ENCODE assay signal across 22 mouse cellular contexts in the genomic region with DNA sequence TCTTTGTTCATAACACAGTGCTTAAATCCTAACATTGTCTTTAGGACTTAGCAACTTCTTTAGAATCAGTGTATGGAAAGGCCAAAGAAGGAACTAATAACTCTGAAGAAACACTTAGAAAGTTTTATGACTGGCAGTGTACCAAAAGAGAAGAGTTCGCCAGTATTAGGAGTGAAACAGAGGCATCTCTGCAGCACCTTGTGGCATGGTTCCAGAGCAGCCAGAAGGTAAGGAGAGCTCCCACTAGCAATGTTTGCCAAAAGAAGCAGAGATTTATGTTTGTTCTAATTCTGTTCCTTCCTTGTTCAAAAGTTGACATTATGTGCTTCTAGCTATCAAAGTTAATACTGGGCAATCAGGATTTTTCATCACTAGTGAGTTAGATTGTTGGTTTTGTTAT. TPM values are rescaled to one million over a fixed set of nuclear protein-coding genes. Genes with fewer than 3 reads are reported as not detected.
DNase-seq lines count a peak whose midpoint lies in the region; ATAC-seq and TF ChIP-seq lines count a peak whose summit lies in the region.
"Had no signal": no experiment of that assay in that cellular context is flagged by ENCODE, and none has a peak within 500 bp of the region (broad histone marks: within the 10 kb centered on the region; RNA-seq: fewer than 3 reads in every experiment).

No protein-coding gene starts in this region.

- 63% methylated on average over 1 of the region's 1 CpGs for WGBS in embryonic facial prominence, embryonic 14.5 days
- 85% methylated on average over 1 of the region's 1 CpGs for WGBS in embryonic facial prominence, embryonic 10.5 days
- WGBS in lung, embryonic 14.5 days: 70% methylated on average over 1 of the region's 1 CpGs

- H3K9ac ChIP-seq in embryonic facial prominence, embryonic 14.5 days (ENCODE audit: low read depth, low read length): no peak overlapping the region
- no peak overlapping the region for H3K9ac ChIP-seq in lung, embryonic 14.5 days
- H3K9ac ChIP-seq: forebrain, embryonic 12.5 days; heart, embryonic 15.5 days; hindbrain, embryonic 15.5 days had no signal

- peak; percentile 22 for DNase-seq in embryonic facial prominence, embryonic 14.5 days (ENCODE audit: low spot score)
- no peak for DNase-seq in embryonic facial prominence, embryonic 10.5 days (ENCODE audit: low spot score)
- DNase-seq in lung, embryonic 14.5 days: peak; percentile 8
- DNase-seq in lung, postnatal 10 days: no peak
- DNase-seq in urinary bladder, postnatal 14 days (ENCODE audit: low spot score): peak; percentile 4
- no peak for DNase-seq in urinary bladder, postnatal 4 days (ENCODE audit: low spot score in 2 of 2)
- DNase-seq in embryo, embryonic 9.5 days (ENCODE audit: extremely low spot score): no peak
- DNase-seq: adrenal gland, postnatal 14 days; cerebellum, adult 18-20 months; cerebellum, postnatal 36 days; gastrocnemius, postnatal 10 days; heart, adult 2 months had no signal

- no peak overlapping the region for H3K4me3 ChIP-seq in embryonic facial prominence, embryonic 14.5 days (ENCODE audit: low read depth, low read length)
- H3K4me3 ChIP-seq in embryonic facial prominence, embryonic 10.5 days: no peak overlapping the region
- no peak overlapping the region for H3K4me3 ChIP-seq in lung, embryonic 14.5 days (ENCODE audit: low read depth, low read length)
- H3K4me3 ChIP-seq: forebrain, embryonic 12.5 days; heart, adult 2 months; heart, embryonic 15.5 days; hindbrain, embryonic 10.5 days; hindbrain, embryonic 15.5 days had no signal

- TF ChIP-seq CTCF in lung, embryonic 14.5 days (IDR thresholded peaks at IDR 0.05; ENCODE audit: low read depth): no peak

- H3K27ac ChIP-seq in embryonic facial prominence, embryonic 14.5 days (replicated peaks; ENCODE audit: low read depth, low read length): no peak overlapping the region
- no peak overlapping the region for H3K27ac ChIP-seq in embryonic facial prominence, embryonic 10.5 days (replicated peaks)
- no peak overlapping the region for H3K27ac ChIP-seq in lung, embryonic 14.5 days (ENCODE audit: low read depth)
- H3K27ac ChIP-seq: forebrain, embryonic 12.5 days; heart, adult 2 months; heart, embryonic 15.5 days; hindbrain, embryonic 10.5 days; hindbrain, embryonic 15.5 days had no signal

- H3K36me3 ChIP-seq in embryonic facial prominence, embryonic 14.5 days (ENCODE audit: control insufficient read depth, insufficient read depth, low read length): no peaks in the 10 kb centered on the region
- no peaks in the 10 kb centered on the region for H3K36me3 ChIP-seq in embryonic facial prominence, embryonic 10.5 days (replicated peaks)
- no peaks in the 10 kb centered on the region for H3K36me3 ChIP-seq in lung, embryonic 14.5 days (ENCODE audit: insufficient read depth)
- H3K36me3 ChIP-seq: forebrain, embryonic 12.5 days; heart, embryonic 15.5 days; hindbrain, embryonic 10.5 days; hindbrain, embryonic 15.5 days had no signal

- no peak overlapping the region for H3K4me2 ChIP-seq in embryonic facial prominence, embryonic 14.5 days (ENCODE audit: low read depth, low read length)
- H3K4me2 ChIP-seq in lung, embryonic 14.5 days: no peak overlapping the region
- H3K4me2 ChIP-seq: forebrain, embryonic 12.5 days; heart, embryonic 11.5 days; heart, embryonic 15.5 days; hindbrain, embryonic 15.5 days had no signal

- H3K9me3 ChIP-seq in embryonic facial prominence, embryonic 14.5 days (ENCODE audit: control insufficient read depth, low read length): no peaks in the 10 kb centered on the region
- H3K9me3 ChIP-seq in embryonic facial prominence, embryonic 10.5 days: no peaks in the 10 kb centered on the region
- H3K9me3 ChIP-seq in lung, embryonic 14.5 days (ENCODE audit: low read depth, low read length): no peaks in the 10 kb centered on the region
- H3K9me3 ChIP-seq: forebrain, embryonic 12.5 days; heart, embryonic 15.5 days; hindbrain, embryonic 10.5 days; hindbrain, embryonic 15.5 days had no signal

- no peaks in the 10 kb centered on the region for H3K4me1 ChIP-seq in embryonic facial prominence, embryonic 14.5 days (ENCODE audit: control insufficient read depth, insufficient read depth, low read length)
- no peaks in the 10 kb centered on the region for H3K4me1 ChIP-seq in embryonic facial prominence, embryonic 10.5 days
- H3K4me1 ChIP-seq in lung, embryonic 14.5 days (ENCODE audit: insufficient read depth): no peaks in the 10 kb centered on the region
- H3K4me1 ChIP-seq: forebrain, embryonic 12.5 days; heart, embryonic 15.5 days; hindbrain, embryonic 10.5 days; hindbrain, embryonic 15.5 days had no signal

- no peak for ATAC-seq in embryonic facial prominence, embryonic 14.5 days (ENCODE audit: low read depth)
- ATAC-seq in lung, embryonic 14.5 days (ENCODE audit: insufficient read depth): no peak
- ATAC-seq: activated CD4-positive, CD25-positive, alpha-beta regulatory T cell, adult 4 months; forebrain, embryonic 16.5 days; inflammation-experienced regulatory T-cells, adult 6 months; Patski had no signal

- no peaks in the 10 kb centered on the region for H3K27me3 ChIP-seq in embryonic facial prominence, embryonic 14.5 days (replicated peaks; ENCODE audit: control insufficient read depth, insufficient read depth, low read length)
- H3K27me3 ChIP-seq in embryonic facial prominence, embryonic 10.5 days (replicated peaks; ENCODE audit: low read depth, poor library complexity, severe bottlenecking): no peaks in the 10 kb centered on the region
- H3K27me3 ChIP-seq in lung, embryonic 14.5 days (ENCODE audit: insufficient read depth, low read length): no peaks in the 10 kb centered on the region
- H3K27me3 ChIP-seq: CH12.LX; forebrain, embryonic 12.5 days; heart, embryonic 15.5 days; hindbrain, embryonic 15.5 days had no signal

RNA-seq across cellular contexts. Expression of a gene that starts 41.9 kb away (rescaled TPM):
- polyA plus RNA-seq in embryonic facial prominence, embryonic 14.5 days (2014; fragmentation: Nextera tagmentation; extraction: Ambion mirVana): 0.41 TPM in 1 of 2 replicates, not detected in the other
- polyA plus RNA-seq in embryonic facial prominence, embryonic 10.5 days (2016; fragmentation: Nextera tagmentation; extraction: Ambion mirVana): 0.18 TPM in 1 of 2 replicates, not detected in the other
- polyA plus RNA-seq in lung, embryonic 14.5 days (2014; fragmentation: Nextera tagmentation; extraction: Ambion mirVana): 0.23 TPM in 1 of 2 replicates, not detected in the other
- polyA plus RNA-seq: activated CD4-positive, CD25-positive, alpha-beta regulatory T cell, adult 4 months; forebrain, embryonic 16.5 days; hindbrain, embryonic 10.5 days; hindbrain, embryonic 15.5 days; inflammation-experienced regulatory T-cells, adult 6 months; Patski had no signal

Comparison
In these comparisons a context has a peak if more than half of its experiments do, and no peak if none do; other contexts are left out.
1. DNase-seq: peak in embryonic facial prominence, embryonic 14.5 days (single experiment), lung, embryonic 14.5 days (single experiment) and urinary bladder, postnatal 14 days (single experiment); none in embryonic facial prominence, embryonic 10.5 days (single experiment), lung, postnatal 10 days (single experiment), urinary bladder, postnatal 4 days (0 of 2) and embryo, embryonic 9.5 days (single experiment).